1 mouse cellular context compared by ENCODE assay signal in the genomic region with DNA sequence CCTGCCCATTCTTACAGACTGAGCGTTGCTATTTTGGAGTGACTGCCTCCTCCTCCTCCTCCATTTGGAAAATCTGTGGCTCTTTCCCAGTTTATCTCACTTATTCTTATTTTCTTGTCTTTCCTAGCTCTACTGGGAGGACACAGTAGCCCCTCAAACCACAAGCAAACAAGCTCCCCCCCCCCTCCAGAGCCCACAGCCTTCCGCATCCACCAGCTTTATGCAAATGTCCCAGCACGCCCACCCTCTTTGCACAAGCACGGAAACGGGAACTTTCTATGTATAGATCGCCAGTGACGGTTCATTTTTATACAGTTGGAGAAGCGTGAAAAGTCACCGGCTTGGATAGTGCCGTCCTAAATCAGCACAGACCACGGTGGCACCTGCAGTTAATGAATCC.
A peak's percentile ranks its signal among the peaks of the same experiment; 100 is the strongest.
TF ChIP-seq lines count a peak whose summit lies in the region.

No protein-coding gene starts in this region.

TF ChIP-seq in MEL, 35 proteins besides CTCF, POLR2A, EP300 and RAD21 (continued from another document):
- no peak for TF ChIP-seq NELFE (IDR thresholded peaks at IDR 0.05; ENCODE audit: low read depth, low read length)
- no peak for TF ChIP-seq MEF2A (IDR thresholded peaks at IDR 0.05; ENCODE audit: extremely low read depth, insufficient replicate concordance, low read depth, low read length, poor library complexity, severe bottlenecking)
- TF ChIP-seq MAZ (IDR thresholded peaks at IDR 0.05; ENCODE audit: low read depth, low read length), result peak; percentile 62; the same call in 1 of the 2 replicates
- no peak for TF ChIP-seq RCOR1 (IDR thresholded peaks at IDR 0.05; ENCODE audit: low read depth, low read length)
- no peak for TF ChIP-seq UBTF (IDR thresholded peaks at IDR 0.05; ENCODE audit: borderline replicate concordance, insufficient read depth, low read depth, low read length)
- no peak; the same call in 1 of the 2 replicates for TF ChIP-seq ZMIZ1 (IDR thresholded peaks at IDR 0.05; ENCODE audit: low read depth, low read length)
- TF ChIP-seq USF1 (IDR thresholded peaks at IDR 0.05; ENCODE audit: low read depth, low read length), result no peak
- no peak for TF ChIP-seq BHLHE40 (IDR thresholded peaks at IDR 0.05; ENCODE audit: borderline replicate concordance, low read depth, low read length)
- no peak for TF ChIP-seq MAX (IDR thresholded peaks at IDR 0.05; ENCODE audit: low read length)
- no peak for TF ChIP-seq POLR2AphosphoS2 (IDR thresholded peaks at IDR 0.05; ENCODE audit: low read length)
- TF ChIP-seq CHD1 (IDR thresholded peaks at IDR 0.05; ENCODE audit: low read depth, low read length), result no peak
